Mouse (Mus musculus) monocyte, adult 2 months (primary cell): ENCODE measurements around the gene Ppm1n.

Experiments
- DNase-seq, 2 experiments: peaks; one replicate each; pipeline ENCODE4 v3.0.0; 2022; ENCODE audit warnings: low spot score in 2 of 2, low read depth in 1 of 2

Gene Ppm1n

GRCm38 (mm10) chr7:19308454-19309277 is 28.8 kb upstream of the Ppm1n start:
- peak in 1 of 2 experiments; percentile 87 for DNase-seq

- DNase-seq: no peak
Observed at GRCm38 (mm10) chr7:19307739-19308453, 28.0 kb upstream of the Ppm1n start.

DNA sequence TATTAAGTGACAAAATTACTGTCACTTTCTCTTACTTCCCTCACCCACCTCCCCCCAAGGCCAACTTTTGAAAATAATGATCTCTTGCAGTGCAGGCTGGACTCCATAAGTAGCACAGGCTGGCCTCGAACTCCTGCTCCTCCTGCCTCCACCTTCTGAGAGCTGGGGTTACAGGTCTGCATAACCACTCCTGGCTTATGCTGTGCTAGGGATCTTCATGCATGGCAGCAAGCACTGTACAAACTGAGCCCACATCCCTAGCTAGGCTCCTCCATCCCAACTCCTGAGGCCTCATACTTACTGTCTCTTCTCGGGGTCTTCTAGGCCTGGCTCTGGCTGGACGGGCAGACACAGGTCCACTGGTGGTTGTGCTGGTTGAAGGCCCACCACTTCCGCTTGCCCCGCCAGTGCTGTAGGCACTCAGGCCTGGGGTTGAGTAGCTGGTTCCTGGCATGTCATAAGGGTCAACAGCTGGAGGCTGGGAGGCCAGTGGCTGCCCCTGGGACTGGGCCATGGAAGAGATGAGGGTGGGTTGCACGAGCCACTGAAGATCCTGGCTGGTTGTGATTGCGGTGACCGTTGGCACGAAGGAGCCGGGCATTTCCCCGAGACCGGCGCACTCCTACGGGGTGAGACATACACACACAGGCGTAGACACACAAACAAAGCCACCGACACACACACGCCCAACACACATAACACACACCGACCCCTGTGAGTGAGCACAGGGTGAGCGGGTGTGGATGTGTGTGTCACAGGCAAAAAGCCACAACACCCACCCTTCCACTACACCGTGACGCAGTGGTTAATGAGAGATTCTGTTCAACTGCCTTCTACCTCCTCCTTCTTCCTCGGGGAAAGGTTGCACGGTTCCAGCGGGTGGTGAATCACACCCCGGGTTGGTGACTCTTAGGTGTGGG is 27.2 kb upstream of the Ppm1n start:
- DNase-seq: no peak

- DNase-seq: no peak
Observed at GRCm38 (mm10) chr7:19305796-19306765, 26.2 kb upstream of the Ppm1n start.

DNA sequence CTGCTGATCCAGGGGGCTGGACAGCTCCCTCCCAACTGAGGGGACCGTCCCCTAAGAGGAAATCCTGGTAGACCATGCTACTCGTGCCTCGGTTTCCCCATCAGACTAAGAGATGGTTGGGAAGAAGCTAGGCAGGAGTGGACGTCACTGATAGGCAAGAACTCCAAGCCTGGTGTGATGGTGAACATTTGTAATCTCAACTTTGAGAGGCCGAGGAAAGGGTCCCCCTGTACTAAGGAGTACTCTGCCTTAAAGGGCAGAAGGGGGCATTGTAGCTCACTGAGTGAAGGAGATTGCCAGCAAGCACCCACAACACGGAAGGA is 25.5 kb upstream of the Ppm1n start:
- DNase-seq: no peak

GRCm38 (mm10) chr7:19304501-19305412 is 24.9 kb upstream of the Ppm1n start:
- no peak for DNase-seq

- DNase-seq: peak in 1 of 2 experiments; percentile 76
Observed at GRCm38 (mm10) chr7:19303770-19304169, 23.9 kb upstream of the Ppm1n start.

DNA sequence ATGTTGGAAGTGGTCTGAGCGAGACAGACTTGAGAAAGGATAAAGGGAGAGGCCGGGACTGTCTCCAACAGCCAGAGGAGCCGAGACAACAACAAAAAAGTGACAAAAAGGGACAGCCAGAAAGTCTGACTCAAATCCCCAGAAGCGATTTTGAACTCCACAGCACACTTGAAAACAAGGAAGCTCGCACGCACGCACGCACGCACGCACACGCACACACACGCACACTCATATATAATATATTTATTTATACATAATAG is 23.1 kb upstream of the Ppm1n start:
- no peak for DNase-seq

- DNase-seq: no peak
Observed at GRCm38 (mm10) chr7:19302264-19303045, 22.6 kb upstream of the Ppm1n start.

- DNase-seq: peak in 1 of 2 experiments; percentile 31
Observed at GRCm38 (mm10) chr7:19301461-19302263, 21.8 kb upstream of the Ppm1n start.

DNA sequence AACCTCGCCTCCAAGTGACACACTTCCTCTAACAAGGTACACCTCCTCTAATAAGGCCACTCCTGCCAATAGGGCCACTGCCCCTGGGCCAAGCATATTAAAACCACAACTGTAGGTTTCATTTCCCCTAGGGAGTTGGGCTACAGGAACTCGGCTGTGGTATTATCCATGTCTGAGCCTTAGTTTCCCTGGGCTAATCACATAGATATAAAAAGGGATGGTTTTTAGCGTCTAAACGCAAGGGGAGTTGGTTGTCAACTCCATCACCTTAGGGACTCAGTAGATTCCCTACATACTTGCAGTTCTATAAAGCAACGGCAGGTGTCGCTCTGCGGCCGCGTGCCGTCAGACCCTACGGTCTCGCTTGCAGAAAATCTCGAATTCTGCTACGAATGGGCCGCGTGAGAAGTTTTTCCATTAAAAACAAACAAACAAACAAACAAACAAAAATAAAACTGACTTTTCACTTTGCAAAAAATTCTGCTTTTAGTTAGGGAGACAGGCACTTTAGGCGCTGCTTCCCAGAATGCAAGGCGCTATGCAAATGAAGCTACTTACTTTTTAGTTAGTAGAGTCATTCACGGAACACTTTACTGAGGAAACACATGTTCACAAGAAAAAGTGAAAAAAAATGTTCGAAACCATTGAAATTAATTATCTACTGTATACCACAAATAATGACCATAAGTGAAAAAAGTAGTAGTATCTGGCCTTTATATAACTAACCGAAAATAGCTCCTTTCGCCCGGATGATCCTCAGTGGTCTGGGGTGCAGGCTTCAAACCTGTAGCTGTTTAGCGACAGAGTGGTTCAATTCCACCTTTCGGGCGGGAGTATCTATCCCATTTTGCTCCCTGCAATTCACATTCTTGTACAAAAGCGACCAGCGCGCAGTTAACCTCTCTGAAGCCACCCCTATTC is 20.9 kb upstream of the Ppm1n start:
- DNase-seq: peak in 1 of 2 experiments; percentile 63

DNA sequence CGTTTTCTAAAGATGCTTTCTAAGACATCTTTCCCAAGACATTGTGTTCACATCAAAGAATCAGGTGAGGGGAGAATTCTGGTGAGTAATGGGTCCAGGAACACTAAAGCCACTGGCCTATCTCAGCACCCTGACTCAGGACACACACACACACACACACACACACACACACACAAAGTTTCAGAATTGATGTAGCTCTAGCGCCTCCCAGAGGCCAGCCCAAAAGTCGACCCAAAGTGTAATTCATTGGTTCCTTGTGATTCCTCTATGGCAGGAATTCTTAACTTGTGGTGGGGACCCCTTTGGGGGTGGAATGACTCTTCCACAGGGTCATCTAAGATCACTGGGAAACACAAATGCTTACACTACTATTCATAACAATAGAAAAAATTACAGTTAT is 19.3 kb upstream of the Ppm1n start:
- DNase-seq: no peak

GRCm38 (mm10) chr7:19297794-19298193 is 17.9 kb upstream of the Ppm1n start:
- DNase-seq: no peak

- no peak for DNase-seq
Observed at GRCm38 (mm10) chr7:19297034-19297433, 17.2 kb upstream of the Ppm1n start.

- peak in 1 of 2 experiments; percentile 86 for DNase-seq
Observed at GRCm38 (mm10) chr7:19295503-19296185, 15.8 kb upstream of the Ppm1n start.

- no peak for DNase-seq
Observed at GRCm38 (mm10) chr7:19290969-19291596, 11.2 kb upstream of the Ppm1n start.
